Mouse (Mus musculus): ENCODE results near the gene Klf8.

DNA sequence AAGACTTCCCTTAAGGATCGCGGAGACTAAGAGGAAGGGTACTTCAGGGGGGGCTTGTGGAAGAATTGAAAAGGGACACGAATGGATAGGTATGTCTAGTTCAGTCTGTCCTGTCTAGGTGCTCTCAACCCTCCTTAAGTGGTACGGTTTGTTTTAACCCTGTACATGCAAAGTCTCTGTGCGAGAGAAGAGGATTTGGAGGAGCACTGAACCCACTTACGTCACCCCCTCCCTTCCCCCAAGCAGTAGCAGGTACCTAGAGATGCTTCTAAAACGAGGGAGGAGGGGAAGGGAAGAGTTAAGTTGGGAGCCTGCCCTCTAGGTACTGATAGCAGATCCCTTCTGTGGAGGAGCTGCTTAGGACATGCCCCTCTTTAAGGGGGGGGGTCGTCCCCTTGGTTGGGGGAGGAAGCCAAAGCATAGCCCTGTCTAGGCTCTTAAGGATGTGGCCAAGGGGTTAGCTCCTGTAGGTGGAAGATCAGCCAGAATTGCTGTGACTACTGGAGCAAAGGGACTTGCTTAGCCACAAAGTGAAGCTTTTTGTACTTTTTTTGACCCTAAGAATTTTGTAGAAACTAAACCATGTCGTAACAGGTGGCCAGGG lies 123.5 kb downstream of the Klf8 start:
- TF ChIP-seq CTCF (IDR thresholded peaks at IDR 0.05; ENCODE audit: extremely low read depth, insufficient read length, insufficient replicate concordance, low read depth, low read length) (no peak), POLR2A (IDR thresholded peaks at IDR 0.05; ENCODE audit: low read depth, low read length) (no peak)
